Mouse (Mus musculus) ES-Bruce4 (cell line): ENCODE data around the gene Kat2a. TPM values are rescaled to one million over a fixed set of nuclear protein-coding genes. Genes with fewer than 3 reads are reported as not detected.

Source experiments
- H3K27ac ChIP-seq: 2 replicates; pipeline ENCODE4 v1.5.1; 2012; ENCODE audit warnings: low read length, inconsistent platforms; ENCODE audit not compliant: insufficient read depth
- H3K27me3 ChIP-seq: 2 replicates; pipeline ENCODE4 v1.6.1; 2012; ENCODE audit warnings: mild to moderate bottlenecking, low read length, inconsistent platforms; ENCODE audit not compliant: control insufficient read depth, poor library complexity, insufficient read depth, severe bottlenecking
- H3K36me3 ChIP-seq: 2 replicates; pipeline ENCODE4 v1.6.1; 2012; ENCODE audit warnings: inconsistent platforms, mild to moderate bottlenecking, low read length, moderate library complexity; ENCODE audit not compliant: control insufficient read depth, poor library complexity, insufficient read depth, severe bottlenecking
- H3K4me1 ChIP-seq: one replicate; pipeline ENCODE4 v1.8.1; 2011; ENCODE audit warnings: low read length; ENCODE audit not compliant: control insufficient read depth, insufficient read depth
- H3K4me3 ChIP-seq: 2 replicates; pipeline ENCODE4 v1.5.1; 2011; ENCODE audit warnings: low read depth, mild to moderate bottlenecking, low read length
- H3K9ac ChIP-seq: 2 replicates; pipeline ENCODE4 v1.6.1; 2012; ENCODE audit warnings: low read depth, mild to moderate bottlenecking, inconsistent platforms; ENCODE audit not compliant: poor library complexity, severe bottlenecking
- H3K9me3 ChIP-seq: replicated peaks from 2 replicates; pipeline ENCODE4 v1.6.1; 2012; ENCODE audit warnings: mild to moderate bottlenecking, low read length, inconsistent platforms; ENCODE audit not compliant: control insufficient read depth, poor library complexity, insufficient read depth, severe bottlenecking
- CTCF ChIP-seq: IDR thresholded peaks from one replicate; pipeline ENCODE4 v1.8.1; 2011; ENCODE audit warnings: low read depth, low read length
- EP300 ChIP-seq: IDR thresholded peaks from 2 replicates; pipeline ENCODE4 v1.6.1; 2011; ENCODE audit warnings: low read depth, low read length; ENCODE audit not compliant: insufficient read depth
- POLR2A ChIP-seq: IDR thresholded peaks from one replicate; pipeline ENCODE4 v1.8.1; 2011; ENCODE audit warnings: low read length; ENCODE audit not compliant: insufficient read depth
- polyA plus RNA-seq: library from polyadenylated mRNA; stranded (reverse); fragments of >200 nt; gene quantifications from 2 replicates; pipeline ENCODE4 v1.2.4, GENCODE M21; 2011; ENCODE audit warnings: low read depth; ENCODE audit not compliant: missing spikeins, insufficient read depth, insufficient read length

Kat2a gene
- polyA plus RNA-seq, 1 experiment = 61.3 TPM

DNA sequence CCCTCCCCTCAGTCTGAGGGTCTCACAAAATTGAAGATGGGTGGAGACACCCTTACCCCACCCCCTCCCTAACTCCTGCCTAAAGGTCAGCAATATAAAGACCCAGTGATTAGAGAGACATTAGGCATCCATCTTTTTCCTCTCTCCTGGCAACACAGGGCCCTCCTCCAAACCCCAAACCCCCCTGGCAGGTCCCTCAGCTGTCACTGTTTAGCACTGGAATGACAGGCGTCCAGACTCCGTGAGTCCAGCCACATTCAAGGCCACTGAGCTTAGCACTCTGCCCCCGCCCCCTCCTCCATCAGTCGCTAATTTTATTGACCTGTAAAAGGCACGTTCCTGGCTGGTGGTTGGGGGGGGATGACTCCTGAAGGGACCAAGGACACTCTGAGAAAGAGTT lies 19.1 kb downstream of the Kat2a start:
- Histone ChIP-seq H3K27ac (no peak overlapping the region), H3K27me3 (no peaks in the 10 kb centered on the region), H3K36me3 (no peaks in the 10 kb centered on the region), H3K4me3 (no peak overlapping the region), H3K9ac (no peak overlapping the region), H3K9me3 (no peaks in the 10 kb centered on the region), H3K4me1 (no peaks in the 10 kb centered on the region)
- TF ChIP-seq EP300 = no peak

DNA sequence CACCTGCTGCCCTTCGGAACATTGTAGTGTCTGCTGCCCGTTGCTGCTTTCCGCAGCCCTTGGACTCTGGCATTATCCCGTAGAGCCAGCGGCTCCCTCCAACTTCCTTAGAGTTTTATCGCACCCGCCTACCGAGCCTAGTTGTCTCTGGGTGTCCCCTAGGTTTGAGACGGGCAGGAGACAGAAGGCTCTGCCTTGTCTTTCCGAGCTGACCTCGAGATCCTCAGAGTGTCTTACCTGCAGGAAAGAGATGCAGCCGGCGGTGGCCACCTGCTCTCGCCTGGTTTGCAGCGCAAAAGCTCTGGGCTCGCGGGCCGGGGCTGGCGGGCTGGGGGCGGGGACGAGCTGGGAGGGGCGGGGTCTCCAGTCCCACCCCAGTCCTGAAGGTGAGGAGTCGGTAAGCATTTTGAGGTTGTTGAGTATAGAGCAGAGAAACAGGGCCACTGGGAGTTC lies 20.1 kb downstream of the Kat2a start, which contains the start of gene Zfp385c:
Zfp385c (minus strand) TSS at position 292 of the 453 bp plus-strand sequence.
- Histone ChIP-seq H3K4me1 (no peaks in the 10 kb centered on the region), H3K9ac (peak within 1 kb of the TSS; percentile 30), H3K27ac (no peak within 1 kb of the TSS), H3K9me3 (no peaks in the 10 kb centered on the region), H3K27me3 (no peaks in the 10 kb centered on the region), H3K36me3 (no peaks in the 10 kb centered on the region), H3K4me3 (peak within 1 kb of the TSS; percentile 74)
- TF ChIP-seq CTCF = no peak

DNA sequence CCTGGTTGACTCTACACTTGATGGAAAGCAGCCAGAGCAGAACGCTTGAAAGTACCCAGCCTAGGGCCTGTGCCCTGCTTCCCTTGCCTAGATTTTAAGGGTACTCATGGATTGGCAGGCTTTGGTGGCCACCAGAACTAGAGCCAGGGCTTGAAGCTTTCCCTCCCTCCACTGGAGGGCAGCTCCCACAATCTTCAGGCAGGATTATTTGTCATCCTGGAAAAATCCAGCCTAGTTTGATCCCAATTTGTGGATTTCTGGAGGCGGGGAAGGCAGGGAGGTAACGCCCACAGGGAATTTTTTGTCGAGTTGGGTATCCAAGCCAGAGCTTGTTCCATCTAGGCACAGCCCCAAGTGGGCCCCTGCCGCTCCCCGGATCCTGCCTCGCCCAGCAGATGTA lies 21.9 kb downstream of the Kat2a start:
- no peak overlapping the region for H3K27ac ChIP-seq
- no peaks in the 10 kb centered on the region for H3K9me3 ChIP-seq
- H3K9ac ChIP-seq = no peak overlapping the region
- no peaks in the 10 kb centered on the region for H3K4me1 ChIP-seq
- no peak overlapping the region for H3K4me3 ChIP-seq
- no peaks in the 10 kb centered on the region for H3K36me3 ChIP-seq
- no peaks in the 10 kb centered on the region for H3K27me3 ChIP-seq
- TF ChIP-seq CTCF = no peak
- TF ChIP-seq POLR2A = no peak
- no peak for TF ChIP-seq EP300

DNA sequence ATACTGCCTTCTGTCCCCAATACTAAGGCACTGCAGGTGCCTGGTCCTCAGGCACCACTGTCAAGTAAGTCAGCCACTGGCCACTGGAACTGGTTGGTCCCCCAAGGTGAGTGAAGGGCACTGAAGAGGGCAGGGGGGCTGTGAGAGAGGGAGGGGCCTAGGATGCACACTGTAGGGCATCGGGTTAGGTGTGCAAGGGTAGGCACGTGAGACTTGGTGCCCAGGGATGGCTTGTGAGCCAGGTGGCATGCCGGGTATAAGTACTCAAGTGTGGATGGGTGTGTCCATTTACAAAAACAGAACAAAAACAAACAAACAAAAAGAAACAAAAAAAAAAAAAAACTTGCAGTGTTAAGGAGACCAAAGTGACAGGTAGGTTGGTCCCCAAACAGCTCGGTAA lies 23.8 kb downstream of the Kat2a start:
- H3K9me3 ChIP-seq = no peaks in the 10 kb centered on the region
- no peak overlapping the region for H3K27ac ChIP-seq
- no peak overlapping the region for H3K9ac ChIP-seq
- no peak for TF ChIP-seq EP300
- no peak for TF ChIP-seq CTCF
- no peak for TF ChIP-seq POLR2A
- no peaks in the 10 kb centered on the region for H3K36me3 ChIP-seq
- no peaks in the 10 kb centered on the region for H3K27me3 ChIP-seq
- H3K4me3 ChIP-seq = no peak overlapping the region
- H3K4me1 ChIP-seq = no peaks in the 10 kb centered on the region

DNA sequence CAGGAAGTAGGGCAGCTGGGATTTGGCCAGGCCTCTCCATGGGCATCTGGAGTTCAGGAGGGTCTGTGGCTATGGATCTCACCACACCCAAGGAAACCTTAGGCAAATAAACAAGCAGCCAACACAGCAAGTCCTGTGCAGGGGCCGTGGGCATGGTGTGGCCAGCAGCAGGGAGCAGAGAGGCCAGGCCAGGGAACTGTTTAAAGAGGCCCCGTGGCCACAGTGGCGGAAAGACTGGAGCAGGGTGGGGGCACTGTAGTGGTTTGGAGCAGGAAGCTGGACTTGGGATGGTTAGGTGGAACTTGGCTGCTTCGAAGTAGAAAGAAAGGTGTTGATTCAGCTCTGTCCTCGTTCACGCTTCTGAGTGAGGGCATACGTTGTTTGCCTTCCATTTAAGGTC lies 25.0 kb downstream of the Kat2a start:
- no peak for TF ChIP-seq CTCF
- no peak for TF ChIP-seq POLR2A
- no peak for TF ChIP-seq EP300
- Histone ChIP-seq H3K4me3 (no peak overlapping the region), H3K27me3 (no peaks in the 10 kb centered on the region), H3K9ac (no peak overlapping the region), H3K9me3 (no peaks in the 10 kb centered on the region), H3K27ac (no peak overlapping the region), H3K4me1 (no peaks in the 10 kb centered on the region), H3K36me3 (no peaks in the 10 kb centered on the region)

DNA sequence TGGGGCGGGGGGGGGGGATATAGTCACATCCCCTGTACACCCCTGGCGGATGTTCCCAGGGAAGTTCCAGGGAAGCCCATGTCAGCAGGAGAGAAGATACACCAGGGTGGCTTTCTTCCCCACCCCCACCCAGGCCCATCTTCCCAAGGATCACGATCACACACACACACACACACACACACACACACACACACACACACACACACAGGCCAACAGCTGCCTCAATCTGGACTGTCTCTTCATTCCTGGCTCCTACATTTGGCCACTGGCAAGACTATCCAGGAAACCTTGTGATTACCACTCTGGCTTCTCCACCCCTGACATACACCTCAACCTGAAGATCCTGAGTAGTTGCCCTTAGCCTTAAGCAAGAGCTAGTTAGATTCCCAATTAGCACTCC lies 26.9 kb downstream of the Kat2a start:
- no peaks in the 10 kb centered on the region for H3K9me3 ChIP-seq
- no peak overlapping the region for H3K27ac ChIP-seq
- peaks cover 6% of the 10 kb centered on the region for H3K4me1 ChIP-seq
- no peaks in the 10 kb centered on the region for H3K36me3 ChIP-seq
- H3K27me3 ChIP-seq = no peaks in the 10 kb centered on the region
- no peak overlapping the region for H3K4me3 ChIP-seq
- H3K9ac ChIP-seq = no peak overlapping the region
- TF ChIP-seq EP300 (no peak), POLR2A (no peak), CTCF (no peak)
